Mouse (Mus musculus) cortical plate, adult 2 months (tissue): ENCODE results near the gene Gata1.

Experiments
- CTCF ChIP-seq: fragments of 200-500 bp; IDR thresholded peaks from 2 replicates; pipeline ENCODE4 v1.5.1; 2011; ENCODE audit warnings: mild to moderate bottlenecking, control low read depth, low read length; ENCODE audit not compliant: insufficient read depth; ENCODE audit errors: extremely low read depth
- POLR2A ChIP-seq: fragments of 200-500 bp; IDR thresholded peaks from 2 replicates; pipeline ENCODE4 v1.6.1; 2011; ENCODE audit warnings: mild to moderate bottlenecking, low read length, control low read depth; ENCODE audit not compliant: insufficient read depth; ENCODE audit errors: extremely low read depth

DNA sequence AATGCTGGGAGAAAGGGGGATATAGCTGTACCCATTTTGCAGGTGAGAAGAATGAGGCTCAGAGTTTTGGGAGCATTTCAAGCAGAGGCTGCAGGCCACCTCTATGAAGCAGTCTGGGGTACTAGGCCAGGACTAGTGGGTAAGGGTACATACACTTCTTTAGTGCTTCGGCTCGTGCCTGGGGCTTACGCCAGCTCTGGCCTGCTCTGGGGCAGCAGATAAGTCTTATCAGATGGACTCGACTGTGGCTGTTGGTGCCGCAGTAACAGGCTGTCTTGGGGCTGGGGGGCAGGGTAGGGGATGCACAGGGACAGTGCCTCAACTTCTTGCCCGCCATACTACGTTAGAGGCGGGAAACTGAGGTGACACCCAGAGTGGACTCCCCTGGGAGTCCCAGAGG is 9.6 kb downstream of the Gata1 start:
- TF ChIP-seq POLR2A: no peak
- TF ChIP-seq CTCF: no peak
